Mouse (Mus musculus) CD4-positive helper T cell, adult 2 months (primary cell): ENCODE measurements around the gene Eng.

Experiments used
- DNase-seq: peaks from one replicate; pipeline ENCODE4 v3.0.0-alpha.2; 2012; ENCODE audit warnings: low read depth, missing footprints, low spot score

The Eng gene

DNA sequence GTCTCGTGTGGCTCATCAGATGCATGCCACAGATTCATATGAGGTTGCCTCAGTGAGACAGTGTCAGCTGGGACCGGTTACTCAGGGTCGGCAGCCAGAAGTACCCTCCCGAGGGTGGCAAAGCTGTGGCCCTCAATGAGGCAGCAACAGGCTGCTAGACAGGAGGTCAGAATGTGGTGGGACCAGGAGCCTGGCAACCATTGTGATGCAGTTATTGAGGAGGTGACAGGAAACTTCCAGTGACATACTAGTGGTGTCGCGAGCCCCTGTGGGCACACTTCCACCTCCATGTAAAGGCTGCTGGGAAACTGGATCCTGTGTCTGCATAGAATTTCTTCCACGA is 24.9 kb upstream of the Eng start, which contains the start of gene Ak1:
Gene Ak1, plus strand, starts transcription at position 242 of the 343 bp plus-strand sequence.
- no peak for DNase-seq

DNA sequence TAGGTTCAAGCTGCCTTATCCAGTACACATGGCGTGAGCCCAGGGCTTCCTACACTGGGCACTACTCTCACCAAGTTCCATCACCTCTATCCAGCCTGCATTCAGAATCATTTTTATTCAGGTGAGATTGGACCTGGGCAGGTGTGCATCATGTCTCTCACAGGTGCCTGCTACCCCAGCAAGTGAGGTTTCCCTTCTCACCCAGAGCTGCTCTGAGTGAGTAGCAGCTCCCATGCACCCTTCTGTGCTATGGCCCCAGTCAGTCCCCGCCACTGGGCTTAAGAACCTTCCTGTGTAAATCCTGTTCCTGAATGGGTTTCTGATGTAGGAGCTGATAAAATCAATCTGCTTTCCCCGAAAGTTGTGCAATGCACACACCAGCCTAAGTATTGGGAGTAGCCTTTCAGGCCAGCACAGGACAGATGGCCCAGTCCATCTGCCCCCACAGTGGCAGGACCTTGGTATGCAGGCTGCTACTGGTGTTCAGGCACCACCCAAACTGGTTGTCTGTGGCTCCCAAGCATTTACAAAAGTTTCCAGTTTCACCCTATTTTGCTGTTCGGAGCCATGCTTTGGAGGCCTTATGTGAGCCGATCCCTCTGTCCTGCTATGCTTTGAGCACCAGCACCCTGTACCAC is 22.2 kb upstream of the Eng start:
- DNase-seq = no peak

DNA sequence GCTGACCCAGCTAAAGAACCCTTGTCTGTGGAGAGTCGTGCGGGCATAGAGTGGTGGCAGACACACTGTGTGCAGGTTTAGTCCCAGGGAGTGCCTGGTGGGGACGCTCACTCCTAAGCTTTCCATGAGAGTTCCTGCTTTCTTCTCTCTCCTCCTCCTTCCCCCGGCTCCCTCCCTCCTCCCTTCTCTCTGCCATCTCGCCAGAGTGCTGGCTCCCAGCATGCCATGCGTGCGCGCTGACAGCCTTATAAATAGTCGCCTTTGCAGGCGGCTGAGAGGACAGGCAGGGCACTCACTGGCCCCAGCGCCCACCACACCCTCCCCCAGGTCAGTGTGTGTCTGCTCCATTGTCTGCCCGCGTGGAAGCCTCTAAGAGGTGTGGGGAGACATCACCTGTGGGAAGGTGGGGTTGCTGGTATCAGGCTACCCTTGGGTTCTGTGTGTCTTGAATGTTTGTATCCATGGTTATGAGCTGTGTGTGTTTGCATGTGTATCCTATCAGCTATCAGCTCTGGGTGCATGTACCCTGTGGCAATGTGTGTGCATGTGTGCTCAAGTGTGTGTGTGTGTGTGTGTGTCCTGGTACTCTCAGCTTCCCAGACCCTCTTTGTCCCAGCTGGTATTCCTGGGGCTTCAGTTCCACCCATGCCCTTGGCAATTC is 21.1 kb upstream of the Eng start:
- DNase-seq = no peak

DNA sequence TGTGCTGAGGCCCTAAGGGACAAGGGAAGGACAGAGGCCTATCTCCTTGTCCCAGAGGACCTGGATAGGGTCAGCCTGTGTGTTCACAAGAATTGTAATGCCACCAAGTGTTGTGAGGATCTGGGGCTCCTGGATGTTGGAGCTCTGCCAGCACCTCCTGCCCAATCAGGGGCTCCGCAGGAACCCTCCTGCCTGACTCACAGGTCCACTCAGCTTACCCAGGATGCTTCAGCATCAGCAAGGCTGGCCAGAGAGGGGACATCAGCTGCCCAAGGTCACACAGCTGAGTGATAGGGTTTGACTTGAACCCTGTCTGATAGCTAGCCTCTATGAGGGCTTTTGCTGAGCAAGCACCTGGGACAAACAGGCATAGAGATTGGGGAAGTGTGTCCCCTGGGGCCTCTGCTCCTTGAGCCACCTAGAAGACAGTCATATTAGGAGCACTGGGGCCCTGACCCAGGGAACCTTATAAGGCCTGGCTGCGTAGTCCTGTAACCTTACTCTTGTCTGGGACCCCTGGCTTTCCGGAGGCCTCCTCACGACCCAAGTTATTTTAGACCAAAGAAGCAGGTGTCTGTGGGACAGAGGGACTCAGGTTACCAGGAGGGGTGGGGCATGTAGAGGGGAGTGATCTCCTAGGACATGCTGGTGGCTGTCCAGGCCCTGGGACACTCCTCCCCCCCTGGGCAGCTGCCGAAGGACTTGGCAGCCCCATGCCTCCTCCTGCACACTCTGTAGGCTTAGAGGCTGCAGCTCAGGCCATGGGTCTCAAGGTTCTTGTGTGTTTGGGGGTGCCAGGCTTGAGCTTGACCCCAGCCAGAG is 20.3 kb upstream of the Eng start:
- no peak for DNase-seq

DNA sequence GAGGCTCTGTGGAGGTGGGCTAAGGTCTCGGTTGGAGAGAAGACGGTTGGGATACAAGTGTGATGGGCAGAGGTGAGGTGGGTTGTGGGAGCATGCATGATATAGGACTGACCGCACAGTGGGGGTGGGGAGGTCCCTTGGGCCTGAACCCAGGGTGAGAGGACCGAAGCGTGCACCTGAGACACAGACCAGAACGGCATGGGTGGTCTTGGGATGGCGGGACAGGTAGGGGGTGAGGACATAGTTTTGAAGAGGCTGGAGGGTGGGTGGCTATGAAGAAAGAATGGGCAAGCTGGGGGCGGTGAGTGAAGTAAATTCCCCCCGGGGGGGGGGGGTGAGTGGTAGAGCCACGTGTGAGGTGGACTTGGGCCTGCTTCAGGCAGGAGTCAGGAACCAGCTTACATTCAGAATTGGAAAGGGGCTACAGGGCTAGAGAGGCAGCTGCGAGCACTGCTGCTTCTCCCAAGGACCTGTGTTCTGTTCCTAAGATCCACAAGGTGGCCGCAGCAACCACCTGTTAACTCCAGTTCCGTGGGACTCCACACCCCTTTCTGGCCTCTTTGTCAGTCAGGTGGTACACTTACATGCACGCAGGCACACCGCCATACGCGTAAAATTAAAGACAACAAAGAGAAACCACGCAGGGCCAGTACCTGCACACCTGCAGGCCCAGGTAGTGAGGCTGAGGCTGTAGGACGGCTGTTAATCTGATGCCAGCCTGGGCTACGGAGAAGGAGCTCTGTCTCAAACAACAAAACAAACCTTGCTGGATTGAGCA is 18.9 kb upstream of the Eng start:
- no peak for DNase-seq

DNA sequence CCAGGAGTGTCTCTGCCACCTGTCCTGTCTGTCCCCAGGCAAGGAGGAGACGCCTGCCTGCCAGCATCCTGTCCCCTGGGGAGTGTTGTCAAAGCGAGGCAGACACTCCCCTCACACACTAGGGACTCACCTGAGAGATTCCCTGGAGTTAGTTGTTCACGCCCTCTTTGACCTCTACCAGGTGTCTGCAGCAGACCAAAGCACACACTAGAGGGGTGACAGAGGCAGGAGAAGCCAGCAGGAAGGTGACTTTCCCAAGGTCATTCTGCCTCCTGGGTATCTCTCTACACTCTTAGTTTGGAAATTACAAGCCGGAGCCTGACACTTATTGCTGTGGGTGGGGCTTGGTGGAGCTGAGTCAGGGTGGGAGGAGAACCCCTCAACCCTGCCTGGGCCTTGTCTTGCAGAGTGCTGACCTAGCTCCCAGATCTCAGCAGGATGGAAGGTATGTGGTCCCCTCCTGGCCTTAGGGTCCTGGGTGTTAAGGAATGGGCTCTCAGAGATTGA is 18.3 kb upstream of the Eng start:
- no peak for DNase-seq

DNA sequence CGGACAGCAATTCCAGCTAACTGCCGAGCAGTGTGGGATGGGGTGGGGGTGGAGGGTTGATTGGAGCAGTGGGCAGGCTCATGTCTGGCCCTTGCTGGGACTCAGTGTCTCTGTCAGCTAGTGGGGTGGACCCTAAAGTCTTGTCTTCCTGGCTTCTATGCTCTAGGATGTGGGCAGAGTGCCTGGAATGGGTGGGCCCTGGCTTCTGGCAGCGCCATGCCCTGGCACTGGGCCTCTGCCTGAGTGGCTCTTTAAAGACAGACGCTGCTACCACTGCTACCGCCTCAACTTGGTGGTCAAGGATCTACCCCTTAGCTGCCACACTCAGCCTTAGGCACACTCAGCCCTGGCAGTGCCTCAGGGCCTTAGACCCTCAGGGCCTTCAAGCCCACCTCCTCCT is 17.7 kb upstream of the Eng start:
- no peak for DNase-seq

DNA sequence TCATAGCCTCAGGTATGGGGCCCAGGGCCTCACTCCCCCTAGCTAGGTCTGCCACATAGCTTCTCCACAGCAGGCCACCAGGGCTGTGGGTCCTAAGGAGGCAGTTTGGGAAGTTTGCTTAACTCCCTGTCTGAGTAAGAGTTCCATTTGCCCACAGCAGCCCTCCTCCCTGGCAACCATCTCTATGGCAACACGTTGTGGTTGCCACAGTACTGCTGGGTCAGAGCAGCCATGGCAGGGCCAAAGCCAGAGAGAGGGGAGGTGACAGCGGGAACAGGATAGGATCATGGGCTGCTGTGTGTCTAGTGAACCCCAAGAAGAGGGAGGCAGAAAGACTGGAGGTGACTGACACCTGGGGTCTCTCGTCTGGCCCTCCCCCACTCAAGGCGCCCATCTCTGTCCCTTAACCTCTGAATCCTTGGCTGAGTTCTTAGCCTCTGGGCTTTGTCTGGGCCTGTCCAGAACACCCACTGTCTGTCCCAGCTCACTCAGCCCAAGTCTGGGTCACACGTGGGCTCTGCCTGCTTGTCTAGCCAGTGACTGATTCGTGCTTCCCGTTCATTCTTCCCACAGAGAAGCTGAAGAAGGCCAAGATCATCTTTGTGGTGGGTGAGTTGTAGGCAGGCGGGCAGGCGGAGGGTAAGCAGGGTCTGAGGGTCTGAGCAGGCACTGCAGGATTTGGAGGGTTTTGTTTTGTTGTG is 17.0 kb upstream of the Eng start:
- no peak for DNase-seq

DNA sequence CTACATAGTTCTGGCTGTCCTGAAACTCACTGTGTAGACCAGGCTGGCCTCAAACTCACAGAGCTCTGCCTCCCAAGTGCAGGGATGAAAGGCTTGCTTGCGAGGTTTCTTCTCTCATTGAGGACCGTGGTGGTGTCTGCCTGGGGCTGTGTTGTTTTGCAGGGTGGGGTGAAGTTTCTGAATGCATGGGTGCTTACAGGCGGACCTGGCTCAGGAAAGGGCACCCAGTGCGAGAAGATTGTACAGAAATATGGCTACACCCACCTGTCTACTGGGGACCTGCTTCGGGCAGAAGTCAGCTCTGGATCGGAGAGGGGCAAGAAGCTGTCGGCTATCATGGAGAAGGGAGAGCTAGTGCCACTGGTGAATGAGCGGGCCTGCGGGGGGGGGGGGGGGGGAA is 16.4 kb upstream of the Eng start:
- DNase-seq = no peak

DNA sequence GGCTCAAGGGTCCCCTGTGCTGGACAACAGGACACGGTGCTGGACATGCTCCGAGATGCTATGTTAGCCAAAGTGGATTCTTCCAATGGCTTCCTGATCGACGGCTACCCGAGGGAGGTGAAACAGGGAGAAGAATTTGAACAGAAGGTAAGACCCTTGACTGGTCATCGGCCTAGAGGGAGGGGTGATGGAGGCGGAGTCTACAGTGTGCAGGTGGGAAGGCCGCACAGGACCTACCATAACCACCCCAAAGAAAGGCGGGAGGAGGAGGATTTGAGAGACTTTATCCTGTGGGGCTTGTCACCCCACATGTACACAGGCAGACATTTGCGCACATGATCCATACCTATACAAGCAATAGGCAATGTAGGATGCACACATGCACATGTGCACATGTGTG is 15.3 kb upstream of the Eng start:
- DNase-seq = no peak

DNA sequence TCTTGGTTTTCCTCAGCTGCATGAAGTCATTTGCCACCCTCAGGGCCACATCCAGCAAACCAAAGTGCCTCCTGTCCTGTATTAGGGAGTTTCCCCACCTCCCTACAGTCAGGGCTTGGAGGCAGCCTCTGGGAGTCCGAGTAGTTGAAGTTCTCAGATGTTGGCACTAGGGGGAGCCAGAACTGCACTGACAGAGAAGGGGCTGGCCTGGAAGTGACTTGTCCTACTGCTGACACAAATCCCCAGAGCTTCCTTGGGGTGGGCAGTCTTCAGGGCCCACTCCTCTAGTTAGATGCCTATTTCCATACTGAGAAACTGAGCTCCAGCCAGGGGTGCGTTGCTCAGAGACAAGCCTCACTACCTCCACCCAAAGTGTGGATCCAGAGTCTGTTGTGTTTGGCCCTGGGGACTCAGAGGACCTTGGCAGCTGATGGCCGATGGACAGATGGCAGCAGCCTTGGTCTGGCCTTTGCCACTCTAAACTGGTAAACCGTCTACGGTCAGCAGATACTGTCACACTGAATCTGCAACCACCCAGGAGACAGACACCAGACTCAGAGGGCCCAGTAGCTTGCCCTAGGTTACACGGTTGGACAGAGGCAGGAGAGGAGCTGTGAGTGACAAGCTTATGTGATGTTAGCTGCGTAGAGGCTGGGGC is 14.5 kb upstream of the Eng start:
- peak; percentile 75 for DNase-seq

DNA sequence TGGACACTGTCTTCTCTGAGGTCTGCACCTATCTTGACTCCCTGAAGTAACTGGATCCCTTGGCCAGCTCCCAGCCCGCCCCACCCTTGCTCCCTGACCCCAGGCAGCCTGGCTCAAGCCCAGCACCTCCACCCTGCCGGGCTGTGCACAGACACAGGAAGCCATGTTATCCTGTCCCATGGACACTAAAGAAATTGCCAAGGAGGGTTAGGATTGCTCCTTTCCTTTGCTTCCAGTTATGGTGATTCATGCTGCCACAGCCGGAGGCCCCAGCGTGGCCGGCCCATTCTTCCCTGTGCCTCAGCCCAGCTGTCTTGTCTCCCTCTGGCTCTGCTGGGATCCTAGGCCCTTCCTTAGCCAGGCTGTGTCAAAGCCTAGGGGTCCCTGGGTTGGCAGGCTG is 12.7 kb upstream of the Eng start:
- no peak for DNase-seq

DNA sequence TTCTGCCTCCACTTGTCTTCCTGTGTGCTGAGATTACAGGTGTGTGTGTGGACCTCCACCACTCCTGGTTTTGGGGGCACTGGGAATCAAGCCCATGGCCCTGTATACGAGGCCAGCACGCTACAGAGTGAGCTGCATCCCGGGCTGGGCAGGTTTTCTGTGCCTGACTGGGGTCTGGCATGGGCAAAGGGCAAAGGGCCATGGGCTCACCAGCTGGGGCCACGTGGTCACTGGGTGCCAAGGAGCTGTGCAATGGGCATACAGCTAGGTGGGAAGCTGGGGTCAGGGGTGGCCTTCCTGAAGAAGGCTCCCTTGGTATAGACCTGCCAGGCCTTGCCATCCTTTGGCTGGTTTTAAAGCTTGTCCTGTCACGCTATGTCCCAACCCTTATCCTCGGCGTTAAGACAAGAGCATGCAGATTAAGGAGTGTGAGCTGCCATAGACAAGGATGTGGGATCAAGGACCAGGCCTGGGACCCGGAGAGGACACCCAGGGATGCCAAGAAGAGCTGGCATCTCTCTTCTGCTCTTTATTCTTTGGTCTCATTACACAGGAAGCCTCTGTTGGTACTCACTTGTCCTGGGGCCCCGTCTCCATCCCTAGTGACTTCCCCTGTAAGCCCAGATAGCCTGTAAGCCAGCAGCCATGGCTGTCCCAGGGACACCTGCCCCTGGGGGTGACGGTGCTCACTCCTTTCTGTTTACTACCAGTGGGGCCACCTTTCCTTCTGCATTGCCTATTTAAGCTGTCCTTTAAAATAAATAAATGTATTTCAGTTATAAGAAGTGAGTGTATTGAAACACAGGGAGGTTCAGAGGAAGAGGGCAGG is 11.9 kb upstream of the Eng start:
- DNase-seq = no peak

DNA sequence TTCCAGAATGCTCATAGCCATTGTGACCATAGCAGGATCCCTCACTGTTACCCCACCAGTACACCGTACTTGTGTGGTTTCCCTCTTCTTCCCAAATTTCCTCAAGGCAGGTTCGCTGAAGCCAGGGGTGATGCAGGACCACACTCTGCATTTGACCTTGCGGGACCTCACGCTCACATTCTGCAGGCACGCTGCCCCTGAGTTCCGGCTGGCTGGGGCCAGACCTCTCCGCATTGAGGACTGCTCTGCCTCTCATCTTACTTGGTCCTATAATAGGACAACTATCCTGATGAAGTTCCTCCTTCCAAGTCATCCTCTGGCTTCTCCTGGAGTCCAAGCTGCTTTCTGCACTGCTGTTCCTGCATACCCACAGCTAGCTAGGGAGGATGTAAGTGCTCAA is 9.8 kb upstream of the Eng start:
- DNase-seq = no peak

DNA sequence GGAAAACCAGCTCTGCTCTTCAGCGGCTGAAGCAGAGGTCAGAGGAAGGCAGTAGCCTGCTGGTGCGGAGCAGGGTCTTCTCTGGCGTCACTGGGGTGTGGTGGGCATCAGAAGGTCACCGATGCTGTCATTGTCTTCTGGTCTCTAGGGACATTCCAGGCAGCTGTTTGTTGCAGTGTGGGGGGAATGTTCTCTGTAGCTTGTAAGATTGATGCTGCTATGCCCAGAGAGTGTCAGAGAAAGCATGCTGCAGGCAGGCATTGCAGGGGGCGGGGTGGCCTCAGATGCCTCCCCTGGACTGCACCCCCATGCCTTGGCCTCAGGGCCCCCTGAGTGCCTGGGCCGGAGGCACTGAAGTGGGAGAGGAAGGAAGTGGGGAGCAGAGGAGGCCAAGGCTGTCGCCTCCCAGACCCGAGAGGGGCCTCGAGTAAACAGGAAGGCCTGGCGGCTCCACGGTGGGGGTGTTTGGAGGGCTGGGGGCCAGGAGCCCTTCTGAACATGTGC is 8.6 kb upstream of the Eng start:
- DNase-seq = peak; percentile 29

DNA sequence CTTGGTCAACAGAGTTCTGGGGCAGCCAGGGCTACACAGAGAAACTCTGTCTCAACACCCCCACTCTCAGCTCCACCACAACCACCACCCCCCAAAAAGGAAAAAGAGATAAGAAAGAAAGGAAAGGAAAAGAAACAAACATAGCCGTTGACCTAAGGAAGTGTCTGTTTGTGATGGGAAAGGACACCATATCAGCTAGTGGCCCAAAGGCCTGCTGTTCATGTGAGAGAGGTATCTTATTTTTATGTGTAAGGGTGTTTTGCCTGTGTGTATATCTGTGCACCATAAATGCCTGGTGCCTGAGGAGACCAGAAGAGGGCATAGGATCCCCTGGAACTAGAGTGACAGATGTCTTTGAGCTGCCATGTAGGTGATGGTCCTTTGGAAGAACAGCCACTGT is 6.8 kb upstream of the Eng start:
- DNase-seq = no peak

DNA sequence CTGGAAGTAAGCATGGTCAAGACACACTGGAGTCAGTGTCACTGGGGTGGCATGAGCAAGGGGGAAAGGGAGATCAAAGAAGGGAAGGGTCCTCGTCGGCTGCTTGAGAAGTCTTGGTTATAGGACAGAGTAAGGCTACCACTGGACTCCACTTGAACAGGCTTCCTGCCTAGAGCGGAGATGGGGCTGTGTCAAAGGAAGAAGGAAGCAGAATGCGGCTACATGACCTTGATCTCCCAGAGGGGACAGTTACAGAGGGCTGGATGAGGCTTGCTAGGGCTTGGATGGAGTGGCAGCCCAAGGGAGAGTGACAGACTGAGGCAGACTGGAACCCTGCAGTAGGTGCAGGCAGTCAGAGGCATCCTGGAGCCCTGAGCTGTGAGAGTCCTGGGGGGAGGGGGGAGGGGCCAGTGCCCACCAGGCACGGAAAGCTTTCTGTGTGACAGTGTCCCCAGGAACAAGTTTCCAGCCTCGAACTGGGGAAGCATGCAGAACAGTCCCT is 5.8 kb upstream of the Eng start:
- no peak for DNase-seq

DNA sequence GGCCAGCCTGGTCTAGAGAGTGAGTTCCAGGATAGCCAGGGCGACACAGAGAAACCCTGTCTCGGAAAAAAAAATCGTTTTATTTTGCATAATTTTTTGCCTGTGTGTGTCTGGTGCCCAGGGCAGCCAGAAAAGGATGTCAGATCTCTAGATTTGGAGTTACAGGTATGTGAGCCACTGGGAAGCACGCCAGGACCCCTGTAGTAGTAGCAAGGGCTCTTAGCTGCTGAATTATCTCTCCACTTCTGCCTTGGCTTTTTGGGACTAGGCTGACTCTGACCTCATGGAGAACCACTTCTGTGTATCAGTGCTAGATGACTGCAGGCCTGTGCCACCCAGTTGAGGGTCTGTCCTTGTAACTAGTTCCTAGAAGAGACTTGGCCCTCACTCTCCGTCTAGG is 4.6 kb upstream of the Eng start:
- no peak for DNase-seq

DNA sequence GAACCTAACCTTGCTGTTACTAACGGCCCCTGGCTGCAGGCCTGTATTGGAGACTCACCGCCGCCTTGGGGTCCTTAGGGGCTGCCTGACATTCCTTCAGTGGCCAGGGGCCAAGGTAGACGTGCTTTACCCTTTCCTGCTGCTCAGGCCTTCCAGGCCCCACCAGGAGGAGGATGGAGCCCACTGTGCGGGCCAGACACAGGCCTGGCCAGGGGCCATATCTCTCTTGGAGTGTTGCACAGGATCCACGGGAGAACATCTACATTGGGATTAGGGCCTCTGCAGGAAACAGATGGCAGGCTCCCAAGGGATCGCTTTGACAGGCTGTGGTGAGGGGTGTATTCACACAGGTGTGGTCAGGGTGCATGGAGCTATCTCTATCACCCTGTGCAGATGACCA is 3.6 kb upstream of the Eng start:
- no peak for DNase-seq

DNA sequence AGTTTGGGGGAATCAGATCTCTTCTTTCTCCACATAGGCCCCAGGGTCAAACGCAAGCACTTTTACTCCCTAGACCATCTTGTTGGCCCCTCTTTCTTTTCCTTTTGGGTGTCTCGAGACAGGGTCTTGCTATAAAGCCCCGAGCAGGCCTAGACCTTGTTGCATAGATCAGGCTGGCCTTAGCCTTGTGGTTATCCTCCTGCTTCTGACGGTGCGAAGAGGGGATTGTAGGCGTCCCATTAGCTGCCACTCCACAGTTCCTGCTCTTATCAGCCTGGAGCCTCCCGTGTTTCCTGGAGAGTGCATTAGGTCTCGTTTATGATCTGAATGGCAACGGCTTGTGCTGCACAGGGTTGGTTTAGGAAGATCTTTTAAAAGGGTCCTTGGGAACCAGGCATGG is 2.3 kb upstream of the Eng start:
- DNase-seq = no peak
